Mouse (Mus musculus) lung, embryonic 14.5 days (tissue): ENCODE data around the gene Exosc7. TPM values are rescaled to one million over a fixed set of nuclear protein-coding genes. Genes with fewer than 3 reads are reported as not detected.

Experiments
- ATAC-seq: fragments of 200-750 bp; cut with Nextera tagmentation; 2 replicates; pipeline ENCODE4 v1.8.0; 2017; ENCODE audit warnings: mild to moderate bottlenecking, moderate TSS enrichment, moderate library complexity; ENCODE audit not compliant: insufficient read depth
- DNase-seq: peaks from one replicate; pipeline ENCODE4 v3.0.0-alpha.2; 2015
- H3K27ac ChIP-seq: fragments of 300-500 bp; sonication (generic); 2 replicates; pipeline ENCODE4 v1.5.1; 2014; ENCODE audit warnings: low read depth, mild to moderate bottlenecking, moderate library complexity
- H3K27me3 ChIP-seq: fragments of 300-500 bp; sonication (generic); 2 replicates; pipeline ENCODE4 v1.6.1; 2014; ENCODE audit warnings: low read length, control low read depth; ENCODE audit not compliant: insufficient read depth
- H3K36me3 ChIP-seq: fragments of 300-500 bp; sonication (generic); 2 replicates; pipeline ENCODE4 v1.6.1; 2014; ENCODE audit warnings: control low read depth; ENCODE audit not compliant: insufficient read depth
- H3K4me1 ChIP-seq: fragments of 300-500 bp; sonication (generic); 2 replicates; pipeline ENCODE4 v1.6.1; 2014; ENCODE audit warnings: antibody characterized with exemption, control low read depth; ENCODE audit not compliant: insufficient read depth
- H3K4me2 ChIP-seq: fragments of 300-500 bp; sonication (generic); 2 replicates; pipeline ENCODE4 v1.6.1; 2014; ENCODE audit warnings: mild to moderate bottlenecking
- H3K4me3 ChIP-seq: fragments of 300-500 bp; sonication (generic); 2 replicates; pipeline ENCODE4 v1.5.1; 2014; ENCODE audit warnings: low read depth, low read length
- H3K9ac ChIP-seq: fragments of 300-500 bp; sonication (generic); 2 replicates; pipeline ENCODE4 v1.6.1; 2014
- H3K9me3 ChIP-seq: fragments of 300-500 bp; sonication (generic); 2 replicates; pipeline ENCODE4 v1.6.1; 2016; ENCODE audit warnings: low read depth, low read length, control low read depth
- CTCF ChIP-seq: IDR thresholded peaks from 2 replicates; pipeline ENCODE4 v1.5.1; 2016; ENCODE audit warnings: antibody characterized with exemption, low read depth
- WGBS: fragments of 180-500 bp; shearing (Covaris S2); extraction: QIAGEN DNeasy Blood & Tissue Kit; methylation state at CpG from one replicate; pipeline ENCODE4 v1.1.7; 2014; 5-methylcytosine and 5-hydroxymethylcytosine counted together
- polyA plus RNA-seq: library from polyadenylated mRNA; unstranded; fragments of >200 nt; fragmentation: Nextera tagmentation; extraction: Ambion mirVana; gene quantifications from 2 replicates; pipeline ENCODE4 v1.2.1, GENCODE M21; 2014

Gene Exosc7
- polyA plus RNA-seq, 1 experiment from 2014 or later = 132 TPM

- no peak for TF ChIP-seq CTCF
- no peaks in the 10 kb centered on the region for H3K27me3 ChIP-seq
- no peak overlapping the region for H3K4me3 ChIP-seq
- H3K27ac ChIP-seq = peak overlapping the region; percentile 33
- no peak overlapping the region for H3K9ac ChIP-seq
- H3K4me2 ChIP-seq = no peak overlapping the region
- 26% methylated on average over 5 of the region's 5 CpGs for WGBS
- DNase-seq = peak; percentile 89
- ATAC-seq = peak; percentile 95
- peaks cover 49% of the 10 kb centered on the region for H3K36me3 ChIP-seq
- H3K9me3 ChIP-seq = no peaks in the 10 kb centered on the region; the same call in 1 of the 2 replicates
- H3K4me1 ChIP-seq = 0 out of 2 replicates have a peak, but pooled peaks cover 3% of the 10 kb centered on the region
Observed at GRCm38 (mm10) chr9:123138891-123139474, 26.0 kb downstream of the Exosc7 start.

- no peaks in the 10 kb centered on the region; the same call in 1 of the 2 replicates for H3K9me3 ChIP-seq
- H3K4me2 ChIP-seq = no peak overlapping the region
- H3K4me1 ChIP-seq = 0 out of 2 replicates have a peak, but pooled peaks cover 3% of the 10 kb centered on the region
- H3K4me3 ChIP-seq = no peak overlapping the region
- H3K9ac ChIP-seq = no peak overlapping the region
- H3K36me3 ChIP-seq = peaks cover 39% of the 10 kb centered on the region
- no peak for ATAC-seq
- WGBS = 58% methylated on average over 4 of the region's 4 CpGs
- peak overlapping the region; percentile 33; the same call in 1 of the 2 replicates for H3K27ac ChIP-seq
- H3K27me3 ChIP-seq = no peaks in the 10 kb centered on the region
- TF ChIP-seq CTCF = no peak
- no peak for DNase-seq
Observed at GRCm38 (mm10) chr9:123139887-123140614, 27.0 kb downstream of the Exosc7 start.

- peak; percentile 41 for DNase-seq
- Histone ChIP-seq H3K9me3 (peaks cover 4% of the 10 kb centered on the region; the same call in 1 of the 2 replicates), H3K36me3 (no peaks in the 10 kb centered on the region), H3K4me2 (no peak overlapping the region), H3K9ac (no peak overlapping the region), H3K27ac (no peak overlapping the region), H3K4me3 (no peak overlapping the region), H3K27me3 (no peaks in the 10 kb centered on the region), H3K4me1 (no peaks in the 10 kb centered on the region)
- no peak for ATAC-seq
- TF ChIP-seq CTCF = no peak
- 42% methylated on average over 5 of the region's 5 CpGs for WGBS
Observed at GRCm38 (mm10) chr9:123148430-123148829, 35.4 kb downstream of the Exosc7 start.

- H3K27ac ChIP-seq = no peak within 1 kb of the TSS
Observed at GRCm38 (mm10) chr9:123150241-123151020, 37.4 kb downstream of the Exosc7 start, which contains the start of gene Clec3b. Clec3b (plus strand) TSS chr9:123150946.

GRCm38 (mm10) chr9:123151561-123151960 lies 38.5 kb downstream of the Exosc7 start:
- WGBS = 24% methylated on average over 1 of the region's 1 CpGs
- Histone ChIP-seq H3K36me3 (no peaks in the 10 kb centered on the region), H3K4me2 (no peak overlapping the region), H3K9me3 (no peaks in the 10 kb centered on the region), H3K9ac (no peak overlapping the region), H3K27ac (no peak overlapping the region), H3K27me3 (no peaks in the 10 kb centered on the region), H3K4me1 (no peaks in the 10 kb centered on the region), H3K4me3 (no peak overlapping the region)
- no peak for ATAC-seq
- no peak for TF ChIP-seq CTCF
- DNase-seq = no peak

More at GRCm38 (mm10) chr9:123150241-123151020, 37.4 kb downstream of the Exosc7 start, which contains the start of gene Clec3b:
- 68% methylated on average over 5 of the region's 5 CpGs for WGBS
- Histone ChIP-seq H3K4me1 (no peaks in the 10 kb centered on the region), H3K4me3 (no peak within 1 kb of the TSS), H3K9ac (no peak within 1 kb of the TSS), H3K27me3 (no peaks in the 10 kb centered on the region), H3K4me2 (no peak within 1 kb of the TSS), H3K36me3 (no peaks in the 10 kb centered on the region), H3K9me3 (peaks cover 4% of the 10 kb centered on the region; the same call in 1 of the 2 replicates)
- no peak for TF ChIP-seq CTCF
- peak; percentile 53 for DNase-seq
- ATAC-seq = peak; percentile 26; the same call in 1 of the 2 replicates

GRCm38 (mm10) chr9:123152026-123152425 lies 39.0 kb downstream of the Exosc7 start:
- H3K36me3 ChIP-seq = no peaks in the 10 kb centered on the region
- H3K27ac ChIP-seq = no peak overlapping the region
- no peak overlapping the region for H3K9ac ChIP-seq
- ATAC-seq = no peak
- peak; percentile 36 for DNase-seq
- H3K4me3 ChIP-seq = no peak overlapping the region
- 39% methylated on average over 3 of the region's 3 CpGs for WGBS
- no peak overlapping the region for H3K4me2 ChIP-seq
- H3K4me1 ChIP-seq = no peaks in the 10 kb centered on the region
- H3K9me3 ChIP-seq = no peaks in the 10 kb centered on the region
- no peaks in the 10 kb centered on the region for H3K27me3 ChIP-seq
- TF ChIP-seq CTCF = no peak

- DNase-seq (no peak), ATAC-seq (no peak)
- Histone ChIP-seq H3K4me1 (no peaks in the 10 kb centered on the region), H3K4me2 (no peak overlapping the region), H3K27ac (no peak overlapping the region), H3K9ac (no peak overlapping the region), H3K27me3 (no peaks in the 10 kb centered on the region), H3K9me3 (no peaks in the 10 kb centered on the region), H3K36me3 (no peaks in the 10 kb centered on the region), H3K4me3 (no peak overlapping the region)
- 88% methylated on average over 2 of the region's 2 CpGs for WGBS
- TF ChIP-seq CTCF = no peak
Observed at GRCm38 (mm10) chr9:123153121-123153520, 40.1 kb downstream of the Exosc7 start.
